Mouse (Mus musculus): ENCODE measurements around the gene Pde7b. TPM values are rescaled to one million over a fixed set of nuclear protein-coding genes. Genes with fewer than 3 reads are reported as not detected.

The Pde7b gene
- total RNA-seq, 2 experiments from 2014 or later, result 23.7 to 24.5 TPM

GRCm38 (mm10) chr10:20361542-20362449, 363.1 kb downstream of the Pde7b start:
- no peak for DNase-seq

DNA sequence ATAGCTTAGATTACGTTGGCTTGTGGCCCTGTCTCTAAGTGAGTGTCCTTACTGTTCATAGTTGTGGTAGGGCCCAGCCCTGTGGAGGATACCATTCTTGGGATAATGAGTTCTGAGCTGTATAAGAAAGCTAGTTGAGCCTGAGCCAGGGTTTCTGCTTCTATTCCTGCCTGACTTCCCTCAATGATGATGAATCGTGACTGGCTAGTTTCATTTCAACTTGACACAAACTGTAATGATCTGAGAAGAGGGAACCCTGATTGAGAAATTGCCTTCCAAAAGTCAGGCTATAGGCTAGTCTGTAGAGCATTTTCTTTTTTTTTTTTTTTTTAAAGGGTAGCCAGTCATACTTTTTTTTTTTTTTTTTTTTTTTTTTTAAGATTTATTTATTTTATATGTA, 376.0 kb downstream of the Pde7b start:
- no peak for DNase-seq

Other genes starting within 250 kb of the Pde7b start
- 10 to 100 TPM; 22.7 to 24.4 TPM for gene Ahi1, start 227.5 kb upstream of the Pde7b start, total RNA-seq (2021)